Mouse (Mus musculus) layer of hippocampus, postnatal 25 days (tissue): ENCODE results near the gene Zfp981. TPM values are rescaled to one million over a fixed set of nuclear protein-coding genes. Genes with fewer than 3 reads are reported as not detected.
"Not testable (repeated sequence)": the region's sequence is repeated elsewhere in the genome, so short reads cannot be mapped to it uniquely, and the experiment has no call there.

Experiments
- DNase-seq, 2 experiments: peaks; one replicate each; pipeline ENCODE4 v3.0.0; 2022; ENCODE audit warnings: mixed read lengths in 2 of 2, low spot score in 1 of 2; ENCODE audit errors: extremely low spot score in 1 of 2
- total RNA-seq, 2 experiments: library from RNA; stranded (reverse); gene quantifications; 2 replicates each; pipeline ENCODE4 v1.2.3; 2021

The Zfp981 gene
- total RNA-seq, 2 experiments from 2014 or later: 0.12 to 1.0 TPM

- not testable (repeated sequence) for DNase-seq
These were observed 16.5 kb upstream of the Zfp981 start for GRCm38 (mm10) chr4:146485183-146485939.

DNA sequence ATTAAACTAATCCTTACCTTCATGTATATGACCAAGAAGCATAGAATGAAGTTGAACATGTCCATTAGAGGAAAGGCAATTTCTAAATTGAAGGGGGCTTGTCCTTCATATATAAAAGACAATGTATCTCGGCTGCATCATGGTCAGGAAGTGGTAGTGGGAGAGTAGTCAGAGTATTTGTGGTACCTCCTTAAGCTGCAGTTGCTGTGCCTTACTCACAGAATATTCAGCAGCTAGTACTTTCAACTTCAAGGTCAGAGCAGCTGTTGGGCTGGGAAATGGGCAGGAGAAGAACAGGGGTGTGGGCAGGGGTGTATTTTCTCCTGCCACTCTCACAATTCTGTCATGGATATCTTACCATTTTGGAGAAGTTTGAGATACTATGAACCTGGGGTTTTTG is 15.1 kb upstream of the Zfp981 start:
- not testable (repeated sequence) for DNase-seq

GRCm38 (mm10) chr4:146489196-146489595 is 12.6 kb upstream of the Zfp981 start:
- not testable (repeated sequence) for DNase-seq

DNA sequence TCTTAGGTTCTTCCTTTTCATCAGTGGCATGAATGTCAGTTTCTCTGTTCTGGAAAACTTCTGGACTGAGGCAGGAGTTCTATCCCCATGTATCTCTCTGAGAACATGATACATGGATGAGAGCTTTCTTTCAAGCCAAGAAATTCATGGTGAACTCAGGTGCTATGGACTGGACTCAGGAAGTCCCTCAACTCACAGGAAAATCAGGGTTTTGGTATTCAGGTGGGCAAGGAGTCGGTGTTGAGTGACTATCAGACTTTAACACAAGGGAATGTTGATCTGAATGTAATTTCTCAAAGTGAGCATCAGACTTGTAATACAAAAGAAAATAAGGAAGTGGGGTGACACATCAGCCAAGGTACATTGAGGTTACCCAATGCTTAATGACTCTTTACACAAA is 9.8 kb upstream of the Zfp981 start:
- not testable (repeated sequence) for DNase-seq

DNA sequence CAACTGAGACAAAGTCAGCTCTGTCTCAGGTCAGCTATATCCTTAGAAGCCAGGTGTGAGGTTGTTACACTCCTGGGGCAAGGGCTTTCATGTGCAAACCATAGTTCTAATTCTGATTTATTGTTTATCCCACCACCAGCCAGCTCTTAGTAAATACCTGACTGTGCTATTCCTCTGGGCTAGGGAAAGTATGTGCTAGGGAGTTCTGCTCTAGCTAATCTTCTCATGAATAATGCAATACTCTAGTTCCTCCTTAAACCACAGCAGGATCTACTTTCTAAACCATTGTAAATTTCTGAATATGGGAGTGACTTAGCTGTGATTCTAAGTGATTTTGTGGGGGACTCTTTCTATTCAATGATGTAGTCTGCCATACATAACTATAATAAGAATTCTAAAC is 9.4 kb upstream of the Zfp981 start:
- no peak for DNase-seq

DNA sequence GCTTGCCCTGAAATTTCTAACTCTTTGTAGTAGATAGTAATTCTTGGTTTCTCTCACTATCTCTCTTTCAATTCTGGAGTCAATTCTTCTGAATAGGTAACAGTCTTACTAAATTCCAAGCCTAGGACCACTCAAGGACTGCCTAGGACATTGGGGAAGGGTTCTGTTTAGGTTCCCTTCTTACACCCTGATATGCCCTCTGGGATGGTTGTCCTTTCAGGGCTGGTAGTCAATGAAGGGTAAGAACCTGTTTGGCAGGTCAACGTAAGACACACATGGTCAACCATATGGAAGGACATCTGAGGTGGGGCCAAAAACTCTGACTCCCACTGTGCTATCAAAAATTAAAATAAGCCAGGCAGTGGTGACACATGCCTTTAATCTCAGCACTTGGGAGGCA is 9.0 kb upstream of the Zfp981 start:
- DNase-seq: no peak

DNA sequence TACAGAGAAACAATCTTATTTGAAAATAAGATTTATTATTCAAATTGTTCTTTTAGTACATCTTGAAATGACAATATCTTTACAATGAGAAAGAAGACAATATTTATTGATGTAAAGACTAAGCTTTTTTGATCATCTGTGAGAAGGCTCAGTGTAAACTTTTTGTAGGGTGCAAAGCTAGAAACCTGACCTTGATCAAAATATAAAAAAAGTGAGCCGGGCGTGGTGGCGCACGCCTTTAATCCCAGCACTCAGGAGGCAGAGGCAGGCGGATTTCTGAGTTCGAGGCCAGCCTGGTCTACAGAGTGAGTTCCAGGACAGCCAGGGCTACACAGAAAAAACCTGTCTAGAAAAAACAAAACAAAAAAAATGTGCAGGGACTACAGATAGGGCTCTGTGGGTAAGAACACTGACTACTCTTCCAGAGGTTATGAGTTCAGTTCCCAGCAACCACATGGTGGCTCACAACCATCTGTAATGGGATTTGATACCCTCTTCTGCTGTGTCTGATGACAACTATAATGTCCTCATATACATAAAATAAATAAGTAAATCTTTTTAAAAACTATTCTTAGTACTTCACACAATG is 8.4 kb upstream of the Zfp981 start:
- not testable (repeated sequence) for DNase-seq

DNA sequence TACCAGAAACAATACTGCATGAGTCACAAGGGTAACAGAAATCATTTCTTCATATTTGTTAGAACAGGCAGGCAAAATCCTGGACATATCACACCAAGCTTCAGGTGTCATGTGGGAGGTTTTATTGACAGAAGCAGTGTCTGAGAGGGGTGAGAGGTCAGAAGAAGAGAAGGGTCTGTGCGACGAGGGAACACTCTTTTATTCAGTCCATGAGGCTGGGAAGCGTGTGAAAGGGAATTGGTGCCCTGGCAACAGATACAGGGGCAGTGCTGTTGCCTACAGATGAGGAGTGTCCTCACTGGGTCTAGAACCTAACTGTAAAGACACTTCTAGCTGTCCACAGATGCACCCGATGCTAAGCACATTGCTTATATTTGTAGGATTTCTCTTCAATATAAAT is 6.8 kb upstream of the Zfp981 start:
- DNase-seq: no peak

- DNase-seq: not testable (repeated sequence)
These were observed 4.0 kb upstream of the Zfp981 start for GRCm38 (mm10) chr4:146497695-146498275.

DNA sequence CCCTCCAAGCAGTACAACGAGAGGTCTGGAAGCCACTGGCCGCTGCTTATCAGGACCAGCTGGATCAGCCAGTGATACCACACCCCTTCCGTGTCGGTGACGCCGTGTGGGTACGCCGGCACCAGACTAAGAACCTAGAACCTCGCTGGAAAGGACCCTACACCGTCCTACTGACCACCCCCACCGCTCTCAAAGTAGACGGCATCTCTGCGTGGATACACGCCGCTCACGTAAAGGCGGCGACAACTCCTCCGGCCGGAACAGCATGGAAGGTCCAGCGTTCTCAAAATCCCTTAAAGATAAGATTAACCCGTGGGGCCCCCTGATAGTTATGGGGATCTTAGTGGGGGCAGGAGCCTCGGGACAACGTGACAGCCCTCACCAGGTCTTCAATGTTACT is 7.2 kb downstream of the Zfp981 start:
- not testable (repeated sequence) for DNase-seq

- not testable (repeated sequence) for DNase-seq
These were observed 10.0 kb downstream of the Zfp981 start for GRCm38 (mm10) chr4:146511871-146512270.

DNA sequence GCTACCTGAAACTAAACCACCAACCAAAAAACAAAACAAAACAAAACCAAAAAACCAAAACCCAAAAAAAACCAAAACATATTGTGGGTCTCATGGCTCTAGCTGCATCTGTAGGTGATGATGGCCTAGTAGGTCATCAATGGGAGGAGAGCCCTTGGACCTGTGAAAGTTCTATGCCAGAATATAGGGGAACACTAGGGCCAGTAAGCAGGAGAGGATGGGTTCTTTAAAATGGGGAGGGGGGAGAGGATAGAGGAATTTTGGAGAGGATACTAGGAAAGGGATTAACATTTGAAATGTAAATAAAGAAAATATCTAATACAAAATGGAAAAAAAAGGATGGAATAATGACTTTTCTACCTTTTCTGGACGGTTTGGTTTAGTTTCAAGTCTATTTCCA is 14.6 kb downstream of the Zfp981 start:
- DNase-seq: no peak

- DNase-seq: not testable (repeated sequence)
These were observed 15.3 kb downstream of the Zfp981 start for GRCm38 (mm10) chr4:146517150-146517549.

- no peak for DNase-seq
These were observed 18.9 kb downstream of the Zfp981 start for GRCm38 (mm10) chr4:146520723-146521122.

GRCm38 (mm10) chr4:146534574-146534973 is 32.7 kb downstream of the Zfp981 start:
- no peak for DNase-seq

DNA sequence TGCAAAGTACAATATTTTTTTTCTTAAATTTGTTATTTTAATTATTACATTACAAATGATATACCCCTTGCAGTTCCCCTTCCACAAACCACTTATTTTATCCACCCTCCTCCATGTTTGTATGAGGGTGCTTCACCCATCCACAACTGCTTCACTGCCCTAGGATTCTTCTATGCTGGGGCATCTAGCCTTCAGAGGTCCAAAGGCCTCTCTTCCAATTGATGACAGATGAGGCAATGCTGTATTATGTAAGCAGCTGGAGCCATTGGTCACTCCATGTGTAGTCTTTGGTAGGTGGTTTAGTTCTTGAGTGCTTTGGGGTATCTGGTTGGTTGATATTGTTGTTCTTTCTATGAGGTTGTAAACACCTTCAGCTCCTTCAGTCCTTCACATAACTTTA is 34.1 kb downstream of the Zfp981 start:
- DNase-seq: no peak

- DNase-seq: not testable (repeated sequence)
These were observed 78.4 kb downstream of the Zfp981 start for GRCm38 (mm10) chr4:146579905-146580873.
